Mouse (Mus musculus) ES-E14 (cell line): ENCODE measurements around the gene Mocs3.

Source experiments
- CHD2 ChIP-seq: IDR thresholded peaks from 2 replicates; pipeline ENCODE4 v1.6.1; 2014; ENCODE audit warnings: mild to moderate bottlenecking, low read depth, low read length, inconsistent platforms
- HCFC1 ChIP-seq: IDR thresholded peaks from 2 replicates; pipeline ENCODE4 v1.6.1; 2012; ENCODE audit warnings: low read length, inconsistent platforms, borderline replicate concordance; ENCODE audit not compliant: insufficient read depth

- TF ChIP-seq HCFC1: no peak
- no peak for TF ChIP-seq CHD2
Measured at GRCm38 (mm10) chr2:168229116-168230025, 1.1 kb upstream of the Mocs3 start.
